Comparison of ENCODE assay signal across 15 mouse cellular contexts in genomic region chr11:94323271-94323925, GRCm38 (mm10). TPM values are rescaled to one million over a fixed set of nuclear protein-coding genes. Genes with fewer than 3 reads are reported as not detected.
DNase-seq lines count a peak whose midpoint lies in the region; ATAC-seq lines count a peak whose summit lies in the region.
"Had no signal": no experiment of that assay in that cellular context is flagged by ENCODE, and none has a peak within 500 bp of the region (broad histone marks: within the 10 kb centered on the region; RNA-seq: fewer than 3 reads in every experiment).

No protein-coding gene starts in this region.

- H3K27me3 ChIP-seq in heart, embryonic 13.5 days (replicated peaks) = no peaks in the 10 kb centered on the region
- H3K27me3 ChIP-seq in midbrain, embryonic 10.5 days (ENCODE audit: low read depth, poor library complexity, severe bottlenecking) = no peaks in the 10 kb centered on the region
- no peaks in the 10 kb centered on the region for H3K27me3 ChIP-seq in midbrain, embryonic 16.5 days (ENCODE audit: control insufficient read depth, insufficient read depth, low read depth, low read length)
- H3K27me3 ChIP-seq in neural tube, embryonic 14.5 days (ENCODE audit: control insufficient read depth, insufficient read depth, low read length) = no peaks in the 10 kb centered on the region
- H3K27me3 ChIP-seq: embryonic facial prominence, embryonic 13.5 days; limb, embryonic 13.5 days had no signal

- no peaks in the 10 kb centered on the region for H3K9me3 ChIP-seq in heart, embryonic 13.5 days
- H3K9me3 ChIP-seq in midbrain, embryonic 10.5 days (replicated peaks) = no peaks in the 10 kb centered on the region
- H3K9me3 ChIP-seq in midbrain, embryonic 16.5 days (replicated peaks; ENCODE audit: control insufficient read depth, low read length, poor library complexity, severe bottlenecking) = no peaks in the 10 kb centered on the region
- no peaks in the 10 kb centered on the region for H3K9me3 ChIP-seq in neural tube, embryonic 14.5 days (ENCODE audit: control insufficient read depth, low read length)
- H3K9me3 ChIP-seq: embryonic facial prominence, embryonic 13.5 days; limb, embryonic 13.5 days had no signal

- no peak for DNase-seq in heart, adult 8-10 months (ENCODE audit: low spot score)
- no peak for DNase-seq in midbrain, embryonic 10.5 days (ENCODE audit: low spot score)
- peak; percentile 52 for DNase-seq in NIH3T3 (ENCODE audit: low read depth)
- no peak for DNase-seq in natural killer cell, adult 2 months (ENCODE audit: low spot score in 2 of 2)
- DNase-seq: adrenal gland, postnatal 14 days; cerebellum, postnatal 36 days had no signal

- H3K27ac ChIP-seq in heart, embryonic 13.5 days (replicated peaks) = peak overlapping the region; percentile 98; the same call in 1 of the 2 replicates
- peak overlapping the region; percentile 100; the same call in 1 of the 2 replicates for H3K27ac ChIP-seq in midbrain, embryonic 10.5 days (replicated peaks)
- no peak overlapping the region for H3K27ac ChIP-seq in midbrain, embryonic 16.5 days (ENCODE audit: low read length)
- H3K27ac ChIP-seq in neural tube, embryonic 14.5 days (ENCODE audit: low read depth, low read length) = peak overlapping the region; percentile 98

- no peak overlapping the region for H3K4me2 ChIP-seq in heart, embryonic 13.5 days
- no peak overlapping the region for H3K4me2 ChIP-seq in midbrain, embryonic 16.5 days (ENCODE audit: low read length)
- H3K4me2 ChIP-seq in neural tube, embryonic 14.5 days (ENCODE audit: low read depth, low read length) = no peak overlapping the region

- peaks cover 37% of the 10 kb centered on the region for H3K4me1 ChIP-seq in heart, embryonic 13.5 days
- H3K4me1 ChIP-seq in midbrain, embryonic 10.5 days = peaks cover 48% of the 10 kb centered on the region
- H3K4me1 ChIP-seq in midbrain, embryonic 16.5 days (ENCODE audit: control insufficient read depth, insufficient read depth, low read length) = peaks cover 29% of the 10 kb centered on the region
- H3K4me1 ChIP-seq in neural tube, embryonic 14.5 days (ENCODE audit: control insufficient read depth, insufficient read depth, low read length) = peaks cover 27% of the 10 kb centered on the region; the same call in 1 of the 2 replicates

- H3K4me3 ChIP-seq in heart, embryonic 13.5 days = no peak overlapping the region
- no peak overlapping the region for H3K4me3 ChIP-seq in midbrain, embryonic 10.5 days
- no peak overlapping the region for H3K4me3 ChIP-seq in midbrain, embryonic 16.5 days (ENCODE audit: low read depth, low read length)
- no peak overlapping the region for H3K4me3 ChIP-seq in neural tube, embryonic 14.5 days (ENCODE audit: low read depth, low read length)

- peaks cover 10% of the 10 kb centered on the region for H3K36me3 ChIP-seq in heart, embryonic 13.5 days
- H3K36me3 ChIP-seq in midbrain, embryonic 10.5 days = peaks cover 18% of the 10 kb centered on the region
- no peaks in the 10 kb centered on the region for H3K36me3 ChIP-seq in midbrain, embryonic 16.5 days (ENCODE audit: control insufficient read depth, insufficient read depth, low read length)
- no peaks in the 10 kb centered on the region for H3K36me3 ChIP-seq in neural tube, embryonic 14.5 days (ENCODE audit: control insufficient read depth, insufficient read depth, low read length)

- H3K9ac ChIP-seq in heart, embryonic 13.5 days = no peak overlapping the region
- no peak overlapping the region for H3K9ac ChIP-seq in midbrain, embryonic 16.5 days (ENCODE audit: low read depth, low read length)
- H3K9ac ChIP-seq in neural tube, embryonic 14.5 days (replicated peaks; ENCODE audit: low read depth, low read length) = no peak overlapping the region

- WGBS in heart, embryonic 13.5 days = 81% methylated on average over 5 of the region's 5 CpGs
- 61% methylated on average over 5 of the region's 5 CpGs for WGBS in midbrain, embryonic 10.5 days
- WGBS in midbrain, embryonic 16.5 days = 48% methylated on average over 5 of the region's 5 CpGs
- WGBS in neural tube, embryonic 14.5 days = 80% methylated on average over 5 of the region's 5 CpGs

- ATAC-seq in heart, embryonic 13.5 days (ENCODE audit: extremely low read depth, insufficient number of reproducible peaks, low FRiP score, low TSS enrichment) = no peak
- ATAC-seq in midbrain, embryonic 16.5 days = no peak
- no peak for ATAC-seq in neural tube, embryonic 14.5 days (ENCODE audit: low read depth)
- no peak for ATAC-seq in erythroid progenitor cell, adult 5-6 weeks (replicated peaks; ENCODE audit: low FRiP score, poor library complexity, severe bottlenecking)
- ATAC-seq: lung, postnatal 0 days had no signal

RNA-seq across cellular contexts. Expression of gene Luc7l3, which starts 1.6 kb away (rescaled TPM):
- 68.5 and 70.2 TPM in 2 replicates for polyA plus RNA-seq in heart, embryonic 13.5 days (2015; fragmentation: Nextera tagmentation; extraction: Ambion mirVana)
- 10 to 100 TPM; 25.6 to 34.4 (median 31.3) TPM for total RNA-seq in heart, adult 8-10 months (2022)
- polyA plus RNA-seq in midbrain, embryonic 10.5 days (2016; fragmentation: Nextera tagmentation; extraction: Ambion mirVana) = 105 and 109 TPM in 2 replicates
- 142 and 159 TPM in 2 replicates for polyA plus RNA-seq in midbrain, embryonic 16.5 days (2015; fragmentation: Nextera tagmentation; extraction: Ambion mirVana)
- 126 and 150 TPM in 2 replicates for polyA plus RNA-seq in neural tube, embryonic 14.5 days (2014; fragmentation: Nextera tagmentation; extraction: Ambion mirVana)
- total RNA-seq in erythroid progenitor cell, adult 5-6 weeks (2015; ENCODE audit: low replicate concordance) = 261 and 280 TPM in 2 replicates
- 596 and 607 TPM in 2 replicates for total RNA-seq in erythroid progenitor cell, adult 5-6 weeks (2017; ENCODE audit: low replicate concordance)

RNA-seq across cellular contexts. Expression of gene Ankrd40, which starts 4.4 kb away (rescaled TPM):
- polyA plus RNA-seq in heart, embryonic 13.5 days (2015; fragmentation: Nextera tagmentation; extraction: Ambion mirVana) = 14.6 and 19.5 TPM in 2 replicates
- 100 to 1,000 TPM; 255 to 327 (median 301) TPM for total RNA-seq in heart, adult 8-10 months (2022)
- 11.1 and 12.9 TPM in 2 replicates for polyA plus RNA-seq in midbrain, embryonic 10.5 days (2016; fragmentation: Nextera tagmentation; extraction: Ambion mirVana)
- 8.5 and 10.2 TPM in 2 replicates for polyA plus RNA-seq in midbrain, embryonic 16.5 days (2015; fragmentation: Nextera tagmentation; extraction: Ambion mirVana)
- 15.7 and 16.2 TPM in 2 replicates for polyA plus RNA-seq in neural tube, embryonic 14.5 days (2014; fragmentation: Nextera tagmentation; extraction: Ambion mirVana)
- 12.2 and 39.6 TPM in 2 replicates for total RNA-seq in erythroid progenitor cell, adult 5-6 weeks (2015; ENCODE audit: low replicate concordance)
- total RNA-seq in erythroid progenitor cell, adult 5-6 weeks (2017; ENCODE audit: low replicate concordance) = 22.2 and 28.6 TPM in 2 replicates

RNA-seq across cellular contexts. Expression of gene Gm21885, which starts 41.7 kb away (rescaled TPM):
- polyA plus RNA-seq in heart, embryonic 13.5 days (2015; fragmentation: Nextera tagmentation; extraction: Ambion mirVana) = 0.20 TPM in 1 of 2 replicates, not detected in the other
- total RNA-seq in heart, adult 8-10 months (2022) = under 1 TPM in 1 of 4 experiments, not detected in 3; 0.40 TPM
- polyA plus RNA-seq in midbrain, embryonic 10.5 days (2016; fragmentation: Nextera tagmentation; extraction: Ambion mirVana) = not detected in 2 replicates
- 0.95 TPM in 1 of 2 replicates, not detected in the other for polyA plus RNA-seq in midbrain, embryonic 16.5 days (2015; fragmentation: Nextera tagmentation; extraction: Ambion mirVana)
- 1.1 TPM in 1 of 2 replicates, not detected in the other for polyA plus RNA-seq in neural tube, embryonic 14.5 days (2014; fragmentation: Nextera tagmentation; extraction: Ambion mirVana)
- not detected in 2 replicates for total RNA-seq in erythroid progenitor cell, adult 5-6 weeks (2015; ENCODE audit: low replicate concordance)
- total RNA-seq in erythroid progenitor cell, adult 5-6 weeks (2017; ENCODE audit: low replicate concordance) = not detected in 2 replicates
- total RNA-seq: adrenal gland, postnatal 14 days; layer of hippocampus, postnatal 14 days had no signal
- polyA plus RNA-seq: heart, embryonic 11.5 days; lung, postnatal 0 days had no signal
